Mouse (Mus musculus) megakaryocyte, embryonic 14.5 days (primary cell): ENCODE measurements around the gene Zfyve19.

ENCODE experiments used
- FLI1 ChIP-seq: IDR thresholded peaks from 2 replicates; pipeline ENCODE4 v1.6.1; 2012; ENCODE audit warnings: low read length, inconsistent platforms, mixed read lengths
- GATA1 ChIP-seq: IDR thresholded peaks from 3 replicates; pipeline ENCODE4 v1.6.1; 2012; ENCODE audit warnings: mixed read lengths, low read length, inconsistent platforms, borderline replicate concordance

DNA sequence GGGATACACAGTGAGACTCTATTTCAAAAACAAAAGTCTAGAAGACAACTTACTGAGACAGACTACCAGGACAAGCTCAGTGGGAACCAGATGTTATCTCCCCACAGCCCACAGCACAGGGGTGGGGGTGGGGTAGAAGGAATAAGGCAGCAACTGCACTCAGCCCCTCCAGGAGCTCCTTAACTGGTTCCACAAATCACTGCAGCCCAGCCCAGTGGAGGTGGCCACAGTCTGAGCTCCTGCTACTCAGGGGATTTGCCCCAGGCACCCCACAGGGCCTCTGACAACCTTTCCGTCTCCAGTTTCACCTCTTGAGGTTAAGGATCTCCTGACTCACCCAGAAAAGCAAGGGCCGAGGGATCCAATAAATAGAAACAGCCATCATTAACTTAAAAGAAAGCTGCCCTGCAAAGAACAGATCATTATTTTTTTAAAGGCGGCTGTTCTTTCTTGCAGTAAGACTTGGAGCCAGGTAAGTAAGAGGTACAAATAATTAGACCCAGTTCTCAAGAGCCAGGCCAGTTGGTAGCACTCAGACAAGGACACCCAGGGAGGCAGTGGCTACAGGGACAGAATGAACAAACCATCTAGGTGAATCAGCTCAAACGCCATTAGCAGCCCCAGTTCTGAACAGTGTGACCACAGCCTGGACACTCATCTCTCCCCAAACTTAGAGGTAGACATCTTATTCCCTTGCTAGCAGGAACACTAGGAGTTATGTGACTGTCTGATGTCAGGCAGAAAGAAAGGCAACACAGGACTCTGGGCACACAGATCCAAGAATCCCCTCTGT, 11.9 kb upstream of the Zfyve19 start:
- no peak for TF ChIP-seq GATA1
- no peak for TF ChIP-seq FLI1
